Mouse (Mus musculus): ENCODE data around the gene Wfikkn1. TPM values are rescaled to one million over a fixed set of nuclear protein-coding genes. Genes with fewer than 3 reads are reported as not detected.

Gene Wfikkn1
- polyA plus RNA-seq, 1 experiment from 2014 or later, result 0.42 TPM

- 2% methylated on average over 32 of the region's 32 CpGs for WGBS
- peak within 1 kb of the TSS; percentile 76 for H3K4me2 ChIP-seq (ENCODE audit: low read depth, low read length)
- H3K36me3 ChIP-seq (ENCODE audit: control insufficient read depth, insufficient read depth, low read length), result peaks cover 45% of the 10 kb centered on the region
- peak within 1 kb of the TSS; percentile 90 for H3K27ac ChIP-seq (replicated peaks; ENCODE audit: low read depth, low read length)
- peak within 1 kb of the TSS; percentile 76 for H3K9ac ChIP-seq (ENCODE audit: low read depth, low read length)
- no peaks in the 10 kb centered on the region for H3K27me3 ChIP-seq (replicated peaks; ENCODE audit: control insufficient read depth, insufficient read depth, low read length)
- H3K4me3 ChIP-seq (ENCODE audit: low read depth, low read length), result peak within 1 kb of the TSS; percentile 52
- peaks cover 36% of the 10 kb centered on the region for H3K4me1 ChIP-seq (ENCODE audit: control insufficient read depth, insufficient read depth, low read length)
- DNase-seq (ENCODE audit: low spot score) (peak; percentile 94), ATAC-seq (ENCODE audit: low read depth) (peak; percentile 62)
- no peaks in the 10 kb centered on the region for H3K9me3 ChIP-seq (ENCODE audit: control insufficient read depth, low read length)
Measured at GRCm38 (mm10) chr17:25828712-25829557, 51.7 kb downstream of the Wfikkn1 start, which contains the start of gene Jmjd8. Gene Jmjd8 (plus strand): TSS chr17:25828867.

- peak overlapping the region; percentile 52 for H3K4me3 ChIP-seq (ENCODE audit: low read depth, low read length)
- peaks cover 45% of the 10 kb centered on the region for H3K36me3 ChIP-seq (ENCODE audit: control insufficient read depth, insufficient read depth, low read length)
- H3K4me1 ChIP-seq (ENCODE audit: control insufficient read depth, insufficient read depth, low read length), result peaks cover 35% of the 10 kb centered on the region
- H3K27me3 ChIP-seq (replicated peaks; ENCODE audit: control insufficient read depth, insufficient read depth, low read length), result no peaks in the 10 kb centered on the region
- WGBS, result 81% methylated on average over 8 of the region's 8 CpGs
- peak overlapping the region; percentile 76; the same call in 1 of the 2 replicates for H3K9ac ChIP-seq (ENCODE audit: low read depth, low read length)
- H3K4me2 ChIP-seq (ENCODE audit: low read depth, low read length), result peak overlapping the region; percentile 76
- H3K27ac ChIP-seq (replicated peaks; ENCODE audit: low read depth, low read length), result no peak overlapping the region; the same call in 1 of the 2 replicates
- H3K9me3 ChIP-seq (ENCODE audit: control insufficient read depth, low read length), result no peaks in the 10 kb centered on the region
- DNase-seq (ENCODE audit: low spot score) (no peak), ATAC-seq (ENCODE audit: low read depth) (no peak)
Measured at GRCm38 (mm10) chr17:25828223-25828594, 52.4 kb downstream of the Wfikkn1 start.

Small RNAs within 50 kb of the gene (microRNA-seq; reads per million reads assigned to microRNA genes)
- not detected for gene Mir3082 (ENCODE audit: borderline number of aligned reads)

Other genes starting within 250 kb of the Wfikkn1 start
- 14.6 and 28.5 TPM in 2 replicates for gene Gng13, start 163.7 kb downstream of the Wfikkn1 start, polyA plus RNA-seq (2014; fragmentation: Nextera tagmentation; extraction: Ambion mirVana)
- gene Chtf18, start 153.4 kb downstream of the Wfikkn1 start, polyA plus RNA-seq (2014; fragmentation: Nextera tagmentation; extraction: Ambion mirVana), result 12.9 and 15.7 TPM in 2 replicates
- gene Rpusd1, start 153.2 kb downstream of the Wfikkn1 start, polyA plus RNA-seq (2014; fragmentation: Nextera tagmentation; extraction: Ambion mirVana), result 19.5 and 23.1 TPM in 2 replicates
- gene Mslnl, start 144.8 kb downstream of the Wfikkn1 start, polyA plus RNA-seq (2014; fragmentation: Nextera tagmentation; extraction: Ambion mirVana), result 2.0 TPM in 2 replicates
- gene Msln, start 126.5 kb downstream of the Wfikkn1 start, polyA plus RNA-seq (2014; fragmentation: Nextera tagmentation; extraction: Ambion mirVana), result 1.7 and 9.4 TPM in 2 replicates
- 26.9 and 27.2 TPM in 2 replicates for gene Narfl, start 107.1 kb downstream of the Wfikkn1 start, polyA plus RNA-seq (2014; fragmentation: Nextera tagmentation; extraction: Ambion mirVana)
- gene Haghl, start 95.2 kb downstream of the Wfikkn1 start, polyA plus RNA-seq (2014; fragmentation: Nextera tagmentation; extraction: Ambion mirVana), result 42.1 and 66.5 TPM in 2 replicates
- gene Ccdc78, start 94.3 kb downstream of the Wfikkn1 start, polyA plus RNA-seq (2014; fragmentation: Nextera tagmentation; extraction: Ambion mirVana), result 0.09 and 0.65 TPM in 2 replicates
- 66.1 and 75.2 TPM in 2 replicates for gene Fam173a, start 88.0 kb downstream of the Wfikkn1 start, polyA plus RNA-seq (2014; fragmentation: Nextera tagmentation; extraction: Ambion mirVana)
- gene AC134908.4, start 85.2 kb downstream of the Wfikkn1 start, polyA plus RNA-seq (2014; fragmentation: Nextera tagmentation; extraction: Ambion mirVana), result 0.92 TPM in 1 of 2 replicates, not detected in the other
- 10.3 and 11.1 TPM in 2 replicates for gene Metrn, start 83.7 kb downstream of the Wfikkn1 start, polyA plus RNA-seq (2014; fragmentation: Nextera tagmentation; extraction: Ambion mirVana)
- 3.4 and 3.5 TPM in 2 replicates for gene Fbxl16, start 71.8 kb downstream of the Wfikkn1 start, polyA plus RNA-seq (2014; fragmentation: Nextera tagmentation; extraction: Ambion mirVana)
- 22.9 and 25.5 TPM in 2 replicates for gene Wdr24, start 57.2 kb downstream of the Wfikkn1 start, polyA plus RNA-seq (2014; fragmentation: Nextera tagmentation; extraction: Ambion mirVana)
- 35.2 and 36.2 TPM in 2 replicates for gene Jmjd8, start 52.0 kb downstream of the Wfikkn1 start, polyA plus RNA-seq (2014; fragmentation: Nextera tagmentation; extraction: Ambion mirVana)
- gene Stub1, start 47.5 kb downstream of the Wfikkn1 start, polyA plus RNA-seq (2014; fragmentation: Nextera tagmentation; extraction: Ambion mirVana), result 314 and 351 TPM in 2 replicates
- gene Rhbdl1, start 43.6 kb downstream of the Wfikkn1 start, polyA plus RNA-seq (2014; fragmentation: Nextera tagmentation; extraction: Ambion mirVana), result 2.8 and 3.3 TPM in 2 replicates
- gene Gm20683, start 39.1 kb downstream of the Wfikkn1 start, polyA plus RNA-seq (2014; fragmentation: Nextera tagmentation; extraction: Ambion mirVana), result 1.4 and 1.6 TPM in 2 replicates
- gene Rhot2, start 36.0 kb downstream of the Wfikkn1 start, polyA plus RNA-seq (2014; fragmentation: Nextera tagmentation; extraction: Ambion mirVana), result 12.0 and 13.0 TPM in 2 replicates
- gene Wdr90, start 19.4 kb downstream of the Wfikkn1 start, polyA plus RNA-seq (2014; fragmentation: Nextera tagmentation; extraction: Ambion mirVana), result 17.6 and 19.8 TPM in 2 replicates
- 25.7 and 36.7 TPM in 2 replicates for gene Mcrip2, start 12.1 kb downstream of the Wfikkn1 start, polyA plus RNA-seq (2014; fragmentation: Nextera tagmentation; extraction: Ambion mirVana)
- 40.6 and 44.1 TPM in 2 replicates for gene Mettl26, start 5.8 kb downstream of the Wfikkn1 start, polyA plus RNA-seq (2014; fragmentation: Nextera tagmentation; extraction: Ambion mirVana)
- 17.1 and 19.7 TPM in 2 replicates for gene Rab40c, start 38.9 kb upstream of the Wfikkn1 start, polyA plus RNA-seq (2014; fragmentation: Nextera tagmentation; extraction: Ambion mirVana)
- gene Pigq, start 64.1 kb upstream of the Wfikkn1 start, polyA plus RNA-seq (2014; fragmentation: Nextera tagmentation; extraction: Ambion mirVana), result 51.8 and 52.2 TPM in 2 replicates
- 0.99 TPM in 1 of 2 replicates, not detected in the other for gene Nhlrc4, start 64.1 kb upstream of the Wfikkn1 start, polyA plus RNA-seq (2014; fragmentation: Nextera tagmentation; extraction: Ambion mirVana)
- 0.16 TPM in 1 of 2 replicates, not detected in the other for gene A930017K11Rik, start 71.7 kb upstream of the Wfikkn1 start, polyA plus RNA-seq (2014; fragmentation: Nextera tagmentation; extraction: Ambion mirVana)
- 25.2 and 25.8 TPM in 2 replicates for gene Capn15, start 104.9 kb upstream of the Wfikkn1 start, polyA plus RNA-seq (2014; fragmentation: Nextera tagmentation; extraction: Ambion mirVana)
- 15.8 and 17.7 TPM in 2 replicates for gene Rab11fip3, start 188.7 kb upstream of the Wfikkn1 start, polyA plus RNA-seq (2014; fragmentation: Nextera tagmentation; extraction: Ambion mirVana)
- gene Decr2, start 209.5 kb upstream of the Wfikkn1 start, polyA plus RNA-seq (2014; fragmentation: Nextera tagmentation; extraction: Ambion mirVana), result 15.7 and 18.5 TPM in 2 replicates
- gene Nme4, start 214.7 kb upstream of the Wfikkn1 start, polyA plus RNA-seq (2014; fragmentation: Nextera tagmentation; extraction: Ambion mirVana), result 77.2 and 92.4 TPM in 2 replicates
- 2.1 and 3.0 TPM in 2 replicates for gene Tmem8, start 232.4 kb upstream of the Wfikkn1 start, polyA plus RNA-seq (2014; fragmentation: Nextera tagmentation; extraction: Ambion mirVana)
- gene Mrpl28, start 242.6 kb upstream of the Wfikkn1 start, polyA plus RNA-seq (2014; fragmentation: Nextera tagmentation; extraction: Ambion mirVana), result 177 and 183 TPM in 2 replicates

All from embryonic facial prominence, embryonic 14.5 days (tissue).